Mouse (Mus musculus) embryonic facial prominence, embryonic 11.5 days (tissue): Measurements from ENCODE around the gene Eipr1. TPM values are rescaled to one million over a fixed set of nuclear protein-coding genes. Genes with fewer than 3 reads are reported as not detected.

Source experiments
- ATAC-seq: fragments of 200-750 bp; cut with Nextera tagmentation; replicated peaks from 2 replicates; pipeline ENCODE4 v1.8.0; 2017; ENCODE audit warnings: low read depth; ENCODE audit not compliant: insufficient number of reproducible peaks, low FRiP score, low TSS enrichment
- DNase-seq: peaks from one replicate; pipeline ENCODE4 v3.0.0-alpha.2; 2015; ENCODE audit warnings: low spot score
- H3K27ac ChIP-seq: fragments of 300-500 bp; sonication (generic); replicated peaks from 2 replicates; pipeline ENCODE4 v1.5.1; 2014; ENCODE audit warnings: mild to moderate bottlenecking, low read depth, low read length, control low read depth
- H3K27me3 ChIP-seq: fragments of 300-500 bp; sonication (generic); 2 replicates; pipeline ENCODE4 v1.6.1; 2014; ENCODE audit warnings: mild to moderate bottlenecking, low read length, moderate library complexity, mixed read lengths; ENCODE audit not compliant: control insufficient read depth, insufficient read depth
- H3K36me3 ChIP-seq: fragments of 300-500 bp; sonication (generic); replicated peaks from 2 replicates; pipeline ENCODE4 v1.6.1; 2014; ENCODE audit warnings: low read depth, mild to moderate bottlenecking, low read length, moderate library complexity, mixed read lengths; ENCODE audit not compliant: control insufficient read depth, insufficient read depth
- H3K4me1 ChIP-seq: fragments of 300-500 bp; sonication (generic); 2 replicates; pipeline ENCODE4 v1.6.1; 2014; ENCODE audit warnings: low read length, mixed read lengths; ENCODE audit not compliant: control insufficient read depth, insufficient read depth
- H3K4me2 ChIP-seq: fragments of 300-500 bp; sonication (generic); 2 replicates; pipeline ENCODE4 v1.6.1; 2014; ENCODE audit warnings: low read depth, mild to moderate bottlenecking, control low read depth, low read length, moderate library complexity
- H3K4me3 ChIP-seq: fragments of 300-500 bp; sonication (generic); 2 replicates; pipeline ENCODE4 v1.5.1; 2014; ENCODE audit warnings: low read depth, low read length, control low read depth
- H3K9ac ChIP-seq: fragments of 300-500 bp; sonication (generic); replicated peaks from 2 replicates; pipeline ENCODE4 v1.6.1; 2014; ENCODE audit warnings: mild to moderate bottlenecking, control low read depth, low read length
- H3K9me3 ChIP-seq: fragments of 300-500 bp; sonication (generic); replicated peaks from 2 replicates; pipeline ENCODE4 v1.6.1; 2016; ENCODE audit warnings: mild to moderate bottlenecking, low read length, inconsistent platforms, mixed read lengths; ENCODE audit not compliant: control insufficient read depth
- WGBS: fragments of 180-500 bp; shearing (Covaris S2); extraction: QIAGEN DNeasy Blood & Tissue Kit; methylation state at CpG from one replicate; pipeline ENCODE4 v1.1.7; 2014; 5-methylcytosine and 5-hydroxymethylcytosine counted together
- polyA plus RNA-seq: library from polyadenylated mRNA; unstranded; fragments of >200 nt; fragmentation: Nextera tagmentation; extraction: Ambion mirVana; gene quantifications from 2 replicates; pipeline ENCODE4 v1.2.1, GENCODE M21; 2014

The Eipr1 gene
- polyA plus RNA-seq, 1 experiment from 2014 or later, result 33.9 TPM

- DNase-seq (no peak), ATAC-seq (no peak)
- Histone ChIP-seq H3K9ac (no peak overlapping the region), H3K9me3 (no peaks in the 10 kb centered on the region), H3K4me2 (no peak overlapping the region), H3K4me1 (no peaks in the 10 kb centered on the region), H3K27ac (no peak overlapping the region), H3K4me3 (no peak overlapping the region), H3K36me3 (no peaks in the 10 kb centered on the region), H3K27me3 (no peaks in the 10 kb centered on the region)
- WGBS, result 91% methylated on average over 8 of the region's 8 CpGs
Observed at GRCm38 (mm10) chr12:28875471-28875870, 123.9 kb downstream of the Eipr1 start.

- H3K9ac ChIP-seq, result no peak overlapping the region
- H3K27ac ChIP-seq, result no peak overlapping the region
- ATAC-seq, result no peak
Observed at GRCm38 (mm10) chr12:28880471-28880870, 128.9 kb downstream of the Eipr1 start.

GRCm38 (mm10) chr12:28887712-28888111, 136.1 kb downstream of the Eipr1 start:
- WGBS, result 88% methylated on average over 6 of the region's 6 CpGs
- Histone ChIP-seq H3K9ac (no peak overlapping the region), H3K27me3 (no peaks in the 10 kb centered on the region), H3K4me2 (no peak overlapping the region), H3K4me1 (no peaks in the 10 kb centered on the region), H3K4me3 (no peak overlapping the region), H3K9me3 (no peaks in the 10 kb centered on the region), H3K36me3 (no peaks in the 10 kb centered on the region), H3K27ac (no peak overlapping the region)
- no peak for DNase-seq
- ATAC-seq, result no peak

More at GRCm38 (mm10) chr12:28880471-28880870, 128.9 kb downstream of the Eipr1 start:
- Histone ChIP-seq H3K36me3 (no peaks in the 10 kb centered on the region), H3K4me3 (no peak overlapping the region), H3K4me1 (no peaks in the 10 kb centered on the region), H3K4me2 (no peak overlapping the region), H3K27me3 (no peaks in the 10 kb centered on the region), H3K9me3 (no peaks in the 10 kb centered on the region)
- no peak for DNase-seq

GRCm38 (mm10) chr12:28889068-28889674, 137.6 kb downstream of the Eipr1 start:
- WGBS, result 37% methylated on average over 7 of the region's 7 CpGs
- no peak overlapping the region for H3K9ac ChIP-seq
- H3K27ac ChIP-seq, result no peak overlapping the region
- DNase-seq (peak; percentile 60), ATAC-seq (0 out of 2 replicates have a peak, but pooled peaks have one; percentile 48)
- H3K36me3 ChIP-seq, result no peaks in the 10 kb centered on the region
- no peak overlapping the region for H3K4me2 ChIP-seq
- no peak overlapping the region for H3K4me3 ChIP-seq
- H3K4me1 ChIP-seq, result no peaks in the 10 kb centered on the region
- no peaks in the 10 kb centered on the region for H3K9me3 ChIP-seq
- H3K27me3 ChIP-seq, result no peaks in the 10 kb centered on the region

- H3K4me3 ChIP-seq, result no peak overlapping the region
- H3K9me3 ChIP-seq, result no peaks in the 10 kb centered on the region
- H3K4me2 ChIP-seq, result no peak overlapping the region
- no peaks in the 10 kb centered on the region for H3K36me3 ChIP-seq
- no peaks in the 10 kb centered on the region for H3K27me3 ChIP-seq
- H3K4me1 ChIP-seq, result no peaks in the 10 kb centered on the region
- ATAC-seq (no peak), DNase-seq (no peak)
- H3K27ac ChIP-seq, result no peak overlapping the region
- WGBS, result 59% methylated on average over 5 of the region's 5 CpGs
- H3K9ac ChIP-seq, result no peak overlapping the region
Observed at GRCm38 (mm10) chr12:28891523-28891922, 139.9 kb downstream of the Eipr1 start.

- no peak overlapping the region for H3K4me2 ChIP-seq
- no peak overlapping the region for H3K4me3 ChIP-seq
- H3K27ac ChIP-seq, result no peak overlapping the region
- no peaks in the 10 kb centered on the region for H3K27me3 ChIP-seq
- H3K36me3 ChIP-seq, result no peaks in the 10 kb centered on the region
- no peaks in the 10 kb centered on the region for H3K9me3 ChIP-seq
- H3K4me1 ChIP-seq, result no peaks in the 10 kb centered on the region
- WGBS, result 76% methylated on average over 3 of the region's 3 CpGs
- DNase-seq (no peak), ATAC-seq (no peak)
- no peak overlapping the region for H3K9ac ChIP-seq
Observed at GRCm38 (mm10) chr12:28896577-28896976, 145.0 kb downstream of the Eipr1 start.

- Histone ChIP-seq H3K4me2 (no peak overlapping the region), H3K9ac (no peak overlapping the region), H3K36me3 (no peaks in the 10 kb centered on the region), H3K4me3 (no peak overlapping the region), H3K9me3 (no peaks in the 10 kb centered on the region), H3K27ac (no peak overlapping the region), H3K27me3 (no peaks in the 10 kb centered on the region), H3K4me1 (no peaks in the 10 kb centered on the region)
- ATAC-seq (no peak), DNase-seq (no peak)
- 92% methylated on average over 6 of the region's 6 CpGs for WGBS
Observed at GRCm38 (mm10) chr12:28898307-28898706, 146.7 kb downstream of the Eipr1 start.

- no peak overlapping the region for H3K4me3 ChIP-seq
- no peak overlapping the region for H3K27ac ChIP-seq
- no peaks in the 10 kb centered on the region for H3K36me3 ChIP-seq
- no peaks in the 10 kb centered on the region for H3K9me3 ChIP-seq
- H3K4me1 ChIP-seq, result no peaks in the 10 kb centered on the region
- no peak for DNase-seq
- no peak overlapping the region for H3K4me2 ChIP-seq
- H3K27me3 ChIP-seq, result no peaks in the 10 kb centered on the region
- no peak for ATAC-seq
- H3K9ac ChIP-seq, result no peak overlapping the region
- 51% methylated on average over 4 of the region's 4 CpGs for WGBS
Observed at GRCm38 (mm10) chr12:28899696-28900095, 148.1 kb downstream of the Eipr1 start.
